Mouse (Mus musculus): ENCODE results near the gene Magi2.

DNA sequence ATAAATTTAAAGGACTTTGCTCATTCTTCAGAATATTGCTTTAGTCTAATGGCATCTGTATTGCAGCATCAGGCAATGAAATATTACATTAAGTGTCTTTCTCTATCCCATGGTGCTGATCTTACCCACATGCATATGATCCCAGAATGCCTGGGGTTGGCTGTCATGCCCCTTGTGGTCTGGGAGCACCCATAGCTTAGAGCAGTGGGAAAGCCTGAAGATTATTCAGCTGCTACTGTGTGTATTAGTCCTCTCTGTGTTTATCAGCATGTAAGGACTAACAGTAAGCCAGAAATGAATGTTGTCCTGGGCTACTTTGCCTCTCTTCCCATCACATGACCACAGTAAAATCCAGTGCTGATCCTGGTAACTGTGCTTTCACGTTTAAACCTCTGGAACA lies 1380.7 kb downstream of the Magi2 start:
- TF ChIP-seq POLR2A (IDR thresholded peaks at IDR 0.05; ENCODE audit: control insufficient read depth, extremely low read depth, insufficient read depth, low read length, poor library complexity) (no peak), CTCF (IDR thresholded peaks at IDR 0.05; ENCODE audit: borderline replicate concordance, control insufficient read depth, extremely low read depth, insufficient read depth, low read length, poor library complexity) (no peak)

Measured in thymus, adult 2 months (tissue).